Mouse (Mus musculus): ENCODE measurements around the gene Bhlhe40.

- TF ChIP-seq GATA1 (IDR thresholded peaks at IDR 0.05; ENCODE audit: borderline replicate concordance, low read length) (no peak), CTCF (IDR thresholded peaks at IDR 0.05; ENCODE audit: low read depth, low read length) (no peak), TAL1 (conservative IDR thresholded peaks at IDR 0.05; ENCODE audit: low read depth, low read length) (no peak)
Observed at GRCm38 (mm10) chr6:108644311-108644710, 16.1 kb upstream of the Bhlhe40 start.

All from G1E (cell line).